Mouse (Mus musculus) C2C12 (cell line): ENCODE data around the gene Tmem132a. TPM values are rescaled to one million over a fixed set of nuclear protein-coding genes. Genes with fewer than 3 reads are reported as not detected.

ENCODE experiments used
- H3K27me3 ChIP-seq: one replicate; pipeline ENCODE4 v1.6.1; 2011; ENCODE audit not compliant: control insufficient read depth, insufficient read depth, insufficient read length
- H3K36me3 ChIP-seq: one replicate; pipeline ENCODE4 v1.6.1; 2011; ENCODE audit not compliant: control insufficient read depth, insufficient read depth
- H3K4me3 ChIP-seq: one replicate; pipeline ENCODE4 v1.5.1; 2011; ENCODE audit warnings: mild to moderate bottlenecking, control low read depth; ENCODE audit not compliant: poor library complexity, insufficient read depth, severe bottlenecking
- H3K79me2 ChIP-seq: one replicate; pipeline ENCODE4 v1.6.1; 2011; ENCODE audit not compliant: control insufficient read depth, insufficient read depth
- H3K79me3 ChIP-seq: one replicate; pipeline ENCODE4 v1.6.1; 2011; ENCODE audit warnings: low read depth, control low read depth
- H3ac ChIP-seq: one replicate; pipeline ENCODE3; 2011; ENCODE audit warnings: low read depth; ENCODE audit not compliant: control insufficient read depth, insufficient read length
- CEBPB ChIP-seq: IDR thresholded peaks from one replicate; pipeline ENCODE4 v1.6.1; 2011; ENCODE audit warnings: low read depth, mild to moderate bottlenecking, control low read depth, moderate library complexity
- CTCF ChIP-seq: IDR thresholded peaks from one replicate; pipeline ENCODE4 v1.5.1; 2011; ENCODE audit not compliant: control insufficient read depth, insufficient read depth, insufficient read length
- FOSL1 ChIP-seq: IDR thresholded peaks from one replicate; pipeline ENCODE4 v1.8.0; 2011; ENCODE audit warnings: mild to moderate bottlenecking, low read length; ENCODE audit not compliant: poor library complexity, insufficient read depth, severe bottlenecking
- MAX ChIP-seq: IDR thresholded peaks from one replicate; pipeline ENCODE4 v1.6.1; 2011; ENCODE audit warnings: mild to moderate bottlenecking, control low read depth
- MYOD1 ChIP-seq: IDR thresholded peaks from one replicate; pipeline ENCODE4 v1.6.1; 2011; ENCODE audit warnings: low read depth; ENCODE audit not compliant: control insufficient read depth, insufficient read length
- MYOG ChIP-seq: IDR thresholded peaks from one replicate; pipeline ENCODE4 v1.6.1; 2011; ENCODE audit not compliant: control insufficient read depth, insufficient read length; ENCODE audit errors: extremely low read depth
- USF1 ChIP-seq: IDR thresholded peaks from one replicate; pipeline ENCODE4 v1.6.1; 2011; ENCODE audit warnings: low read depth, mild to moderate bottlenecking, control low read depth, moderate library complexity
- polyA plus RNA-seq: library from polyadenylated mRNA; unstranded; fragments of >200 nt; fragmentation: generic; extraction: Trizol; gene quantifications from one replicate; pipeline ENCODE4 v1.2.1, GENCODE M21; 2012; ENCODE audit warnings: missing spikeins

The Tmem132a gene
- polyA plus RNA-seq, 1 experiment: 130 TPM

GRCm38 (mm10) chr19:10821319-10821718, 48.4 kb downstream of the Tmem132a start:
- no peaks in the 10 kb centered on the region for H3K79me3 ChIP-seq
- H3K27me3 ChIP-seq: no peaks in the 10 kb centered on the region
- H3ac ChIP-seq: no peak overlapping the region
- no peak overlapping the region for H3K4me3 ChIP-seq
- no peaks in the 10 kb centered on the region for H3K79me2 ChIP-seq
- H3K36me3 ChIP-seq: no peaks in the 10 kb centered on the region
- TF ChIP-seq CEBPB: no peak
- no peak for TF ChIP-seq MYOG
- TF ChIP-seq CTCF: no peak
- TF ChIP-seq MYOD1: no peak
- no peak for TF ChIP-seq FOSL1
- TF ChIP-seq MAX: no peak
- TF ChIP-seq USF1: no peak

DNA sequence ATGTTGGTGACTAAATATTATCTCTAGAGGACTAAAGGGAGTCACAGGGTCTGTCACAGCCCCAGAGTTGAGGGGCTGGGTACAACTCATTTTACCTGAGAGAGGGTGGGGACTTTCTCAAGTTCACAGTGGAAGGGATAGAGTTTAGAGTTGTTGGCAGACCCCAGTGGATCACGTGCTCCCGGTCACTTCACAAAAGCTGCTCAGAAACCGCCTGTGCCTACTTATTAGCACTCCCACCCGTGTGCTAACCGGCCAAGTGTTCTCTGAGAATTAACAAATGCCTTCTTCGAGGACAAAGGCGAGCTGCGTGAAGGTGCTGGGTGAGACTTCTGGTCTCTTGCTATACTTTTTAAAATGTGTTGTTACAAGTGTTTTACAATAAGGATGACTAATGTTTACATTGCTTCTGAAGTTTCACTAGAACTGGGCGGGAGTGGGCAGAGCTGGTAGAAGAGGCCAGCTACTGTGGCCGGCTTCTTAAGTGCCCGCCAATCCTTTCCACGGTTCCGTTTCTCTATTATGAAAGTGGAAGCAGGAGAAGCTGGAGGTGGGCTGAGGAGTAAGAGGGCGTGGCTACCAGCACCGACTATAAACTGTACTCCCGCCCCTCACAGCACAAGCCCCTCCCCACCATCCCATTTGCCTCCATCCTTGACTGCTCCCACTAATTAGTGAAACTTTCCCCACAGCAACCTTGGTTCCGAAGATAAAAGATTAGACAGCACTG, 51.4 kb downstream of the Tmem132a start:
- no peak overlapping the region for H3ac ChIP-seq
- TF ChIP-seq MYOG (no peak), MYOD1 (no peak), USF1 (peak; percentile 54), CTCF (no peak), MAX (no peak), CEBPB (no peak), FOSL1 (no peak)
- H3K4me3 ChIP-seq: no peak overlapping the region

DNA sequence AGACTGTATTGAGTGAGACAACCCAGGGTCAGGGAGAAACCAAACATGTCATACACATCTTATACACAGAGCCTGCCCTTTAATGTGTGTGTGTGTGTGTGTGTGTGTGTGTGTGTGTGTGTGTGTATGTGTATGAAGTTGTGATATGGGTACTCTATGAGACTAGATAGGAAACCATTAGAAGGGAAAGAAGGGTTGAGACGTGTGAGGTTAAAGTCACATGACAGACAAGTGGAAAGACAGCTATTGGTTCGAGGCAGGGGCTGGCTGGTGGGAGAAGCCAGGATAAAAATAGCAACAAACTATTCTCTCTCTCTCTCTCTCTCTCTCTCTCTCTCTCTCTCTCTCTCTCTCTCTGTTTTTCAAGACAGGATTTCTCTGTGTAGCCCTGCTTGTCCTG, 53.3 kb downstream of the Tmem132a start:
- no peaks in the 10 kb centered on the region for H3K36me3 ChIP-seq
- H3K79me2 ChIP-seq: no peaks in the 10 kb centered on the region
- H3K79me3 ChIP-seq: no peaks in the 10 kb centered on the region
- TF ChIP-seq CTCF (no peak), MYOG (no peak)
- no peaks in the 10 kb centered on the region for H3K27me3 ChIP-seq
- H3ac ChIP-seq: no peak overlapping the region
- H3K4me3 ChIP-seq: no peak overlapping the region

More for the DNA sequence above, 51.4 kb downstream of the Tmem132a start:
- H3K27me3 ChIP-seq: no peaks in the 10 kb centered on the region
- H3K79me2 ChIP-seq: no peaks in the 10 kb centered on the region
- no peaks in the 10 kb centered on the region for H3K36me3 ChIP-seq
- H3K79me3 ChIP-seq: no peaks in the 10 kb centered on the region

DNA sequence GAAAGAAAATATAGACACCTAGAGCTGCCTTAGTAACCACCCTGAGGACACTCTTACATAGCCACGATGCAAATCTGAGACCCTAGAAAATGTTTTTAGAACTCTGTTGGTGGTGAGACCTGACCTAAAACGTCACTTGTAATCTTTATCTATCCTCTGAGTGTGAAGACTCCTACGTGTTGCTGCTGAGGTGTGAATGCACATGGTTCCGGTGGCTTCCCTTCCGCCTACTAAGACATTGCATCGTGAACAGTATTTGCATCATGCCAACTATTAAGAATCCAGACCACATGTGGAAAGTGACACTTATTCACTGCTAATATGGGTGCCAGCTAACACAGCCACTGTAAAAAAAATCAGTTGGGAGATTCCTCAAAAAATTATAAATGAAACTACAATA, 53.9 kb downstream of the Tmem132a start:
- H3K79me2 ChIP-seq: no peaks in the 10 kb centered on the region
- no peak overlapping the region for H3K4me3 ChIP-seq
- H3K36me3 ChIP-seq: no peaks in the 10 kb centered on the region
- no peaks in the 10 kb centered on the region for H3K27me3 ChIP-seq
- TF ChIP-seq FOSL1 (no peak), MYOD1 (no peak), USF1 (no peak), CTCF (no peak)
- H3ac ChIP-seq: no peak overlapping the region
- no peaks in the 10 kb centered on the region for H3K79me3 ChIP-seq

DNA sequence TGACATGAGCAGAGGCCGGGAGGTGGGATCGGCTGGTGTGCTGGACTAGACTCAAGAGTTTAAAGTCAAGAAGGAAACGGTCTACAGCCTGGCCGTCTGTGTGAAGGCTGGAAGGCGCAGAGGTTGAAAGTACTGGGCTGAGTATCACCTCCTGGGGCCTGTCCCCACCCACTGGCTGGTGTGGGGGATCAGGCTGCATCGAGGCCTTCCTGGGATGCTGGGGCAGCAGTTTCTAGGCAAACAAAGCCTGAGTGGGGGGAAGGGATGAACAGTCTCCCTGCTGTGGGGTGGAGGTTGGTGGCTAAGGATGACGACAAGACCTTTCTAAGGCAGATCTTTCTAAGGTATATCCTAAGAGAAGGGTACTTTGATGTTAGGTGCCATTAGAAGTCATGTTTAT, 55.8 kb downstream of the Tmem132a start:
- TF ChIP-seq MYOD1 (no peak), USF1 (no peak), CTCF (no peak), MAX (no peak), MYOG (no peak), CEBPB (no peak), FOSL1 (no peak)
- Histone ChIP-seq H3K4me3 (no peak overlapping the region), H3K27me3 (no peaks in the 10 kb centered on the region)

DNA sequence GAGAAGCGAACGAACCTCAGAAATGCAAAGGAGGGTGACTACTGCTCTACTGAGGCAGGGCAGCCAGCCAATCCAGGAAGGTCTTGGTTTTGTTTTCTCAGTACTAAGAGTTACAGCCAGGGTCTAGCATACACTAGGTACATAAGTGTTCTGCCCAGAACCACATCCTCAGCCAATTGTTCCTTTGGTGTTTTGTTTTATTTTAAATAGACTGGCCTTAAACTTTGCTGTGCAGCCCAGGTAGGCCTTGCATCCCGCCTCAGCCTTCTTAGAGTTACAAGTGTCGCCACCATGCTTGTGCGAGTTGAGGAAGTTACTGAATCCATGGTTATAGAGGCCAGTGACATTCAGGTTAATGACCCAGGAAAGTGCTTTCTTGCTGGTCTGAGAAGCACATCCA, 56.7 kb downstream of the Tmem132a start:
- TF ChIP-seq MYOD1 (no peak), CEBPB (no peak), CTCF (no peak), FOSL1 (no peak), MAX (no peak), USF1 (no peak), MYOG (no peak)
- H3K79me2 ChIP-seq: no peaks in the 10 kb centered on the region
- no peak overlapping the region for H3ac ChIP-seq
- no peaks in the 10 kb centered on the region for H3K79me3 ChIP-seq
- no peak overlapping the region for H3K4me3 ChIP-seq
- H3K27me3 ChIP-seq: no peaks in the 10 kb centered on the region
- H3K36me3 ChIP-seq: no peaks in the 10 kb centered on the region

More for the DNA sequence above, 55.8 kb downstream of the Tmem132a start:
- Histone ChIP-seq H3K36me3 (no peaks in the 10 kb centered on the region), H3K79me2 (no peaks in the 10 kb centered on the region), H3ac (no peak overlapping the region), H3K79me3 (no peaks in the 10 kb centered on the region)
